Mouse (Mus musculus) CD4-positive, CD25-positive, alpha-beta regulatory T cell, adult 2 months (primary cell): ENCODE data around the gene Cxcl17.
"Not testable (repeated sequence)": the region's sequence is repeated elsewhere in the genome, so short reads cannot be mapped to it uniquely, and the experiment has no call there.

Experiments used
- DNase-seq: peaks from one replicate; pipeline ENCODE4 v3.0.0-alpha.2; 2012; ENCODE audit warnings: low read depth, low spot score

The Cxcl17 gene

GRCm38 (mm10) chr7:25426380-25426779, 13.7 kb upstream of the Cxcl17 start:
- not testable (repeated sequence) for DNase-seq

GRCm38 (mm10) chr7:25424429-25424828, 11.7 kb upstream of the Cxcl17 start:
- peak; percentile 90 for DNase-seq

- no peak for DNase-seq
These were observed 9.7 kb upstream of the Cxcl17 start for GRCm38 (mm10) chr7:25422286-25422841.

- DNase-seq = no peak
These were observed 7.3 kb upstream of the Cxcl17 start for GRCm38 (mm10) chr7:25419943-25420342.

GRCm38 (mm10) chr7:25419536-25419935, 6.8 kb upstream of the Cxcl17 start:
- no peak for DNase-seq

- DNase-seq = peak; percentile 53
These were observed 4.9 kb upstream of the Cxcl17 start for GRCm38 (mm10) chr7:25417597-25417996.

GRCm38 (mm10) chr7:25411861-25412260, 825 bp downstream of the Cxcl17 start:
- DNase-seq = no peak

GRCm38 (mm10) chr7:25410969-25411615, 1.6 kb downstream of the Cxcl17 start:
- no peak for DNase-seq

- peak; percentile 65 for DNase-seq
These were observed 3.4 kb downstream of the Cxcl17 start for GRCm38 (mm10) chr7:25409114-25409760.

- DNase-seq = no peak
These were observed 6.2 kb downstream of the Cxcl17 start for GRCm38 (mm10) chr7:25406468-25406867.

GRCm38 (mm10) chr7:25402671-25403101, 10.0 kb downstream of the Cxcl17 start:
- DNase-seq = peak; percentile 82

GRCm38 (mm10) chr7:25401986-25402385, 10.7 kb downstream of the Cxcl17 start:
- no peak for DNase-seq

- no peak for DNase-seq
These were observed 11.1 kb downstream of the Cxcl17 start for GRCm38 (mm10) chr7:25401551-25401950.

GRCm38 (mm10) chr7:25399028-25399427, 13.7 kb downstream of the Cxcl17 start:
- not testable (repeated sequence) for DNase-seq

- no peak for DNase-seq
These were observed 14.1 kb downstream of the Cxcl17 start, which contains the start of gene Lipe for GRCm38 (mm10) chr7:25398610-25399009. Lipe (minus strand) TSS chr7:25398710.

- no peak for DNase-seq
These were observed 16.1 kb downstream of the Cxcl17 start for GRCm38 (mm10) chr7:25396621-25397020.

GRCm38 (mm10) chr7:25395558-25396521, 16.8 kb downstream of the Cxcl17 start:
- DNase-seq = peak; percentile 95

- no peak for DNase-seq
These were observed 17.5 kb downstream of the Cxcl17 start for GRCm38 (mm10) chr7:25395186-25395557.

GRCm38 (mm10) chr7:25394754-25395153, 17.9 kb downstream of the Cxcl17 start:
- DNase-seq = no peak

- DNase-seq = no peak
These were observed 19.1 kb downstream of the Cxcl17 start for GRCm38 (mm10) chr7:25393451-25394210.

- DNase-seq = no peak
These were observed 19.8 kb downstream of the Cxcl17 start for GRCm38 (mm10) chr7:25392851-25393250.
